Mouse (Mus musculus): ENCODE results near the gene Ghdc.

GRCm38 (mm10) chr11:100769980-100770379 lies 777 bp downstream of the Ghdc start:
- TF ChIP-seq CTCF (IDR thresholded peaks at IDR 0.05), result no peak
- no peak for TF ChIP-seq EP300 (IDR thresholded peaks at IDR 0.05)

Data from lung, postnatal 0 days (tissue).